Mouse (Mus musculus): ENCODE data around the gene Olfr432. TPM values are rescaled to one million over a fixed set of nuclear protein-coding genes. Genes with fewer than 3 reads are reported as not detected.

The Olfr432 gene
- total RNA-seq, 2 experiments from 2014 or later: not detected

Other genes with a start within 250 kb of the Olfr432 start
- 9.3 and 12.3 TPM in 2 replicates for gene Ifi211, start 136.2 kb upstream of the Olfr432 start, total RNA-seq (2014; fragmentation: Nextera tagmentation)
- 13.2 and 16.0 TPM in 2 replicates for gene Ifi211, start 136.2 kb upstream of the Olfr432 start, total RNA-seq (2017)
- gene Mndal, start 106.7 kb upstream of the Olfr432 start, total RNA-seq (2014; fragmentation: Nextera tagmentation): 95.6 and 101 TPM in 2 replicates
- gene Mndal, start 106.7 kb upstream of the Olfr432 start, total RNA-seq (2017): 105 and 119 TPM in 2 replicates
- gene Ifi203, start 106.5 kb upstream of the Olfr432 start, total RNA-seq (2014; fragmentation: Nextera tagmentation): 58.4 and 73.0 TPM in 2 replicates
- gene Ifi203, start 106.5 kb upstream of the Olfr432 start, total RNA-seq (2017): 26.6 and 61.0 TPM in 2 replicates
- gene Ifi202b, start 66.5 kb upstream of the Olfr432 start, total RNA-seq (2014; fragmentation: Nextera tagmentation): not detected in 2 replicates
- not detected in 2 replicates for gene Ifi202b, start 66.5 kb upstream of the Olfr432 start, total RNA-seq (2017)
- not detected in 2 replicates for gene Ifi205, start 17.4 kb upstream of the Olfr432 start, total RNA-seq (2014; fragmentation: Nextera tagmentation)
- 0.78 TPM in 1 of 2 replicates, not detected in the other for gene Ifi205, start 17.4 kb upstream of the Olfr432 start, total RNA-seq (2017)
- 0.41 TPM in 1 of 2 replicates, not detected in the other for gene Olfr433, start 8.5 kb upstream of the Olfr432 start, total RNA-seq (2014; fragmentation: Nextera tagmentation)
- gene Olfr433, start 8.5 kb upstream of the Olfr432 start, total RNA-seq (2017): not detected in 2 replicates
- gene Olfr430, start 17.4 kb downstream of the Olfr432 start, total RNA-seq (2014; fragmentation: Nextera tagmentation): not detected in 2 replicates
- not detected in 2 replicates for gene Olfr430, start 17.4 kb downstream of the Olfr432 start, total RNA-seq (2017)
- not detected in 2 replicates for gene Olfr429, start 35.1 kb downstream of the Olfr432 start, total RNA-seq (2014; fragmentation: Nextera tagmentation)
- not detected in 2 replicates for gene Olfr429, start 35.1 kb downstream of the Olfr432 start, total RNA-seq (2017)
- gene Olfr427, start 47.7 kb downstream of the Olfr432 start, total RNA-seq (2014; fragmentation: Nextera tagmentation): not detected in 2 replicates
- gene Olfr427, start 47.7 kb downstream of the Olfr432 start, total RNA-seq (2017): not detected in 2 replicates
- gene Olfr231, start 72.0 kb downstream of the Olfr432 start, total RNA-seq (2014; fragmentation: Nextera tagmentation): not detected in 2 replicates
- not detected in 2 replicates for gene Olfr231, start 72.0 kb downstream of the Olfr432 start, total RNA-seq (2017)
- not detected in 2 replicates for gene Olfr424, start 82.3 kb downstream of the Olfr432 start, total RNA-seq (2014; fragmentation: Nextera tagmentation)
- not detected in 2 replicates for gene Olfr424, start 82.3 kb downstream of the Olfr432 start, total RNA-seq (2017)
- not detected in 2 replicates for gene Olfr420, start 106.4 kb downstream of the Olfr432 start, total RNA-seq (2014; fragmentation: Nextera tagmentation)
- not detected in 2 replicates for gene Olfr420, start 106.4 kb downstream of the Olfr432 start, total RNA-seq (2017)
- 0.15 TPM in 1 of 2 replicates, not detected in the other for gene Spta1, start 123.6 kb downstream of the Olfr432 start, total RNA-seq (2014; fragmentation: Nextera tagmentation)
- gene Spta1, start 123.6 kb downstream of the Olfr432 start, total RNA-seq (2017): 0.34 and 0.72 TPM in 2 replicates
- gene Olfr419, start 202.9 kb downstream of the Olfr432 start, total RNA-seq (2014; fragmentation: Nextera tagmentation): not detected in 2 replicates
- not detected in 2 replicates for gene Olfr419, start 202.9 kb downstream of the Olfr432 start, total RNA-seq (2017)